Mouse (Mus musculus) layer of hippocampus, adult 9-11 months (tissue): ENCODE measurements around the gene Olfr693.
"Not testable (repeated sequence)": the region's sequence is repeated elsewhere in the genome, so short reads cannot be mapped to it uniquely, and the experiment has no call there.

ENCODE experiments used
- DNase-seq: peaks from one replicate; pipeline ENCODE4 v3.0.0; 2022

Gene Olfr693

GRCm38 (mm10) chr7:106680484-106680883 is at the start of gene Olfr693:
TSS of gene Olfr693 (minus strand) at chr7:106680584.
- DNase-seq = no peak

GRCm38 (mm10) chr7:106725654-106726053 is 45.3 kb upstream of the Olfr693 start:
- not testable (repeated sequence) for DNase-seq

- no peak for DNase-seq
Observed at GRCm38 (mm10) chr7:106716296-106716695, 35.9 kb upstream of the Olfr693 start, which contains the start of gene Olfr695. TSS of gene Olfr695 (minus strand) at chr7:106716396.

GRCm38 (mm10) chr7:106711463-106711862 is 31.1 kb upstream of the Olfr693 start:
- DNase-seq = no peak

- DNase-seq = not testable (repeated sequence)
Observed at GRCm38 (mm10) chr7:106707705-106708104, 27.3 kb upstream of the Olfr693 start.

- DNase-seq = no peak
Observed at GRCm38 (mm10) chr7:106696891-106697290, 16.5 kb upstream of the Olfr693 start.

- DNase-seq = no peak
Observed at GRCm38 (mm10) chr7:106692976-106693375, 12.6 kb upstream of the Olfr693 start.

- DNase-seq = no peak
Observed at GRCm38 (mm10) chr7:106691714-106692113, 11.3 kb upstream of the Olfr693 start, which contains the start of gene Olfr694. TSS of gene Olfr694 (minus strand) at chr7:106691814.

- no peak for DNase-seq
Observed at GRCm38 (mm10) chr7:106685382-106685781, 5.0 kb upstream of the Olfr693 start.

- DNase-seq = no peak
Observed at GRCm38 (mm10) chr7:106652344-106652652, 28.1 kb downstream of the Olfr693 start.

- no peak for DNase-seq
Observed at GRCm38 (mm10) chr7:106651555-106652343, 28.6 kb downstream of the Olfr693 start.

- no peak for DNase-seq
Observed at GRCm38 (mm10) chr7:106649774-106650173, 30.6 kb downstream of the Olfr693 start.

GRCm38 (mm10) chr7:106645261-106645660 is 35.1 kb downstream of the Olfr693 start:
- no peak for DNase-seq

- DNase-seq = no peak
Observed at GRCm38 (mm10) chr7:106644222-106644870, 36.0 kb downstream of the Olfr693 start.

GRCm38 (mm10) chr7:106640839-106641238 is 39.5 kb downstream of the Olfr693 start:
- no peak for DNase-seq

- DNase-seq = no peak
Observed at GRCm38 (mm10) chr7:106635560-106635959, 44.8 kb downstream of the Olfr693 start.
